Mouse (Mus musculus) layer of hippocampus, postnatal 36 days (tissue): ENCODE data around the gene Gucy2d. TPM values are rescaled to one million over a fixed set of nuclear protein-coding genes. Genes with fewer than 3 reads are reported as not detected.

Source experiments
- DNase-seq, 2 experiments: peaks; one replicate each; pipeline ENCODE4 v3.0.0; 2022
- total RNA-seq, 2 experiments: library from RNA; stranded (reverse); gene quantifications; 2 replicates each; pipeline ENCODE4 v1.2.3; 2021

Gucy2d gene
- total RNA-seq, 2 experiments from 2014 or later: not detected

DNA sequence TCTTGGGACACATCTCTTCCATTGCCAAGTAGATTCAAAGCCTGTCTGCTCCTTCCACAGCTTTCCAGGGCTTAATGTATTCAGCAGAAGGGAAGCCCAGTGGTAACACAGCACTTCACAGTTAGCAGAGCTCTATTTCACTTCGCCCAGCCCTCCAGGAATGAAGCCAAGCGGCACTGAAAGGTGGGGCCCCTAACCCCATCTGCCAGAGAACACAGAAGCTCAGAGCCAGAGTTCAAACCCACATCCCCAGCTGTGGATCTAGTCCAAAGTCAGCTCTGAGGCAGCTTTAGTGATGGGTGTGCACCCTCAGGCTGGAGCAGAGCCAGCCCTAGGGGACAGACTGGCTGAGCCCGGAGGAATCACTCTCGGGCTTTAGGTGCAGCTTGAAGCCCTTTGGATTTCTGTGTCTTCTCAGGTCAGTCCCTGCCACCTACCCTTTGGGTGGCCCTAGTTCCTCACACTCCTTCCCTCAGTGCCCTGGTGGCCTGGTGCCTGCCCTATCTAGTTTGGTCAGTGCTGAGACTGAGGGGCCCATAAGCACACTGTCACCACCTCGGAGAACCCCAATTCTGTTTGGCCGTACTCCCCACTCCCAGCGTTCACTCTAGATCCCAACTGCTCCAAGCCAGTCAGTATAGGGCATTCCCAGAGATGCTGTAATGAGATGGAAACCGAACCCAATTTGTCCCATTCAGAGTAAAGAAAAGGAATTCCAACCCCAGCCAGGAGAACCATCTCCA, 83.0 kb downstream of the Gucy2d start:
- DNase-seq: no peak

DNA sequence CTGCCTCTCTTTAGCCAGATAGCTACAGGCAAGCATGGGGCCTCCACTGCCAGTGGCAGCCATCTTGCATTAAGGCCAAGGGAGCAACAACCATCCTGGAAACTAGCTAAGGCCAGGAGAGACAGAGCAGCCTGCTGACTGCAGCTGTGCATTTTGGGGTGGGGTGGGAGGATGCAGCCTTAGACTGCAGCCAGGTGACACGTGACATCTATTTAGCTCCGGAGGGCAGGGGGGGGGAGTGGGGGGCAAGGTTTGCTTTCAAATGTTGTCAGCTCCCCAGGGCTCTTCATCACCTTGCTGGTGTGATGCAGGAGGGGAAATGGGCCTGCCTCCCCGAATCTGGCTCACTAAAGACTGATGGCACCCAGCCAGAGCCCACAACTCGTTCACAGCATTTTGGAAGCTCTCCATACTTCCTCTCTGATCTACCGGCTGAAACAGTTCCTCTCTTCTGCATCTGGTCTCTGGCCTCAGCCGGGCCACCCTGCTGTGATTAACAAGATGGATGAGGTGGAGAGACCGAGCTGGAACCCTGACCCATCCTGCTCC, 83.7 kb downstream of the Gucy2d start:
- peak in 1 of 2 experiments; percentile 24 for DNase-seq

DNA sequence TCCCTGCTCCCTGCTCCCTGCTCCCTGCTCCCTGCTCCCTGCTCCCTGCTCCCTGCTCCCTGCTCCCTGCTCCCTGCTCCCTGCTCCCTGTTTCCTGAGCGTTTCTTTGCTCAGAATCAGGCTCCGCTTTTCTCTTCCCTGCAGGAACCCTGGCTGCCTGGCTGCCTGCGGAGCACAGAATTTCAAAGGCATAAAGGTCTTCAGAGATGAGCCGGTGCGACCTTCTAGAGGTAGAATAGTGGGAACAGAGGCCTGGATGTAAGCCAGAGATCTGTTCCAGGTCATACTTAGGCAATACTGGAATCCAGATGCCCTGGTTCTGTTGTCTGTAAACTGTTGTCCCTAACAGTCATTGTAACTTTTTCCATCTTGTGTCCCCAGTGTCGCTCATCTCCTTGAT, 84.2 kb downstream of the Gucy2d start:
- no peak for DNase-seq

DNA sequence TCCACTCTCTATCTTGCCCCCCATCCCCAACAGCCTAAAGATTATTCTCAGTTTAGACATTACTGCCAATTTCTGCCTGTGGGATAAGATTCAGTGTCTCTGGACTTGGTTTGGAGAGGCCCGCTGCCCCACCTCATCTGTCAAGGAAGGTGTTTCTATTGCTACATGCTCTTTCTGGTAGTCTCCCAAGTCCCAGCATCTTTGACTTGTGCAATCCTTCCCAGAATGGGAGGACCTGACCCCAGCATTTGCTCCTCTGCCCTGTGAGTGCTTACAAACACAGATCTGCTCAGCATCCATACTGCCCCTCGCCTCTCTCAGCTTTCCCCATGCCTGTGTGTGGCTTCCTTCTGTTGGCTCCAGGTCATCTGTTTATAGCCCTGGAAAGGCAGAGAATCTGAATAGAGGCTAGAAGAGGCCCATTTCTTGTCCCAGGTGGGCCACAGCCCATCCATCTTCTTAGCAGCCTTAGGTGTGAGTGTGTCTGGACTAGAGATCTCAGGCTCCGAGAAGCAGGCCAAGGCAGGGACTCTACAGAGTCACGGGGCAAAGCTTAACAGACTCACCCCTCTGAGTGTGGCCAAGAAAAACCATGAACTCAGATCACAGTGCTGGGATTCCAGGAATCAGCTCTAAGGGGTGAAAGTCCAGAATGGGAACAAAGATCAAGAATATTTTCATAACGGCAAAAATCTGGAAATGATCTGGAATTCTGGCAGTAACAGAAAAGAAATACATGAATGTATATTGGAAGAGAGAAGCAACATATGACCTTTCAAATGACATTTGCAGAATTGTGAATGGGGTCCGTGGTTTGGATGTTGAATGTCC, 84.9 kb downstream of the Gucy2d start:
- no peak for DNase-seq

Other genes starting within 250 kb of the Gucy2d start
- gene B3gnt6, start 240.9 kb upstream of the Gucy2d start, total RNA-seq: under 1 TPM; 0.25 to 0.42 TPM
- gene Acer3, start 119.2 kb upstream of the Gucy2d start, total RNA-seq: 10 to 100 TPM; 21.0 to 21.4 TPM
- gene Tsku, start 79.1 kb upstream of the Gucy2d start, total RNA-seq: 1 to 10 TPM; 1.4 TPM
- 1 to 10 TPM; 1.6 to 1.8 TPM for gene Lrrc32, start 48.9 kb downstream of the Gucy2d start, total RNA-seq
- gene Emsy, start 216.4 kb downstream of the Gucy2d start, total RNA-seq: 10 to 100 TPM; 65.7 to 78.1 TPM